Mouse (Mus musculus) urinary bladder, postnatal 36 days (tissue): ENCODE measurements around the gene Ghsr.

Source experiments
- DNase-seq, 2 experiments: peaks; one replicate each; pipeline ENCODE4 v3.0.0; 2022; ENCODE audit warnings: low spot score in 2 of 2, mixed read lengths in 1 of 2

The Ghsr gene

DNA sequence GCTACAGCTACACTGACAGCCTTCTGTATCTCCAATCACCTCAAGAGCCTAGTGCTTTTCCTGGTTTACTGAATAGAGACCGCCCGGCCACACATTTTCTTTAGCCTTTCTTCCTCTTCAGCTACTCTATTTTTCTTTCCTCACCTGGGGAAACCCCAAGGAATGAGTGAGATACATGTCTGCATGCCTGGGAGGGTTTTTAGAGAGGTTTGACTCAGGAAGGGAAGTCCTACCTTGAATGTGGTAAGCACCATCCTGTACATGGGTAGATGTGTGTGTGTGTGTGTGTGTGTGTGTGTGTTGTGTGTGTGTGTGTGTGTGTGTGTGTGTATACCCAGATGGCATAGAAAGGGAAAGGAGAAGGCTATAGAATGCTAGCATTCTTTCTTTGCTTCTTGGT, 40.1 kb downstream of the Ghsr start:
- DNase-seq: no peak

GRCm38 (mm10) chr3:27413566-27413965, 42.4 kb downstream of the Ghsr start:
- DNase-seq: no peak

- DNase-seq: no peak
These were observed 45.6 kb downstream of the Ghsr start for GRCm38 (mm10) chr3:27416786-27417185.

- DNase-seq: no peak
These were observed 47.5 kb downstream of the Ghsr start for GRCm38 (mm10) chr3:27418602-27419001.

GRCm38 (mm10) chr3:27421980-27422379, 50.8 kb downstream of the Ghsr start:
- no peak for DNase-seq

- no peak for DNase-seq
These were observed 51.4 kb downstream of the Ghsr start for GRCm38 (mm10) chr3:27422521-27422920.

DNA sequence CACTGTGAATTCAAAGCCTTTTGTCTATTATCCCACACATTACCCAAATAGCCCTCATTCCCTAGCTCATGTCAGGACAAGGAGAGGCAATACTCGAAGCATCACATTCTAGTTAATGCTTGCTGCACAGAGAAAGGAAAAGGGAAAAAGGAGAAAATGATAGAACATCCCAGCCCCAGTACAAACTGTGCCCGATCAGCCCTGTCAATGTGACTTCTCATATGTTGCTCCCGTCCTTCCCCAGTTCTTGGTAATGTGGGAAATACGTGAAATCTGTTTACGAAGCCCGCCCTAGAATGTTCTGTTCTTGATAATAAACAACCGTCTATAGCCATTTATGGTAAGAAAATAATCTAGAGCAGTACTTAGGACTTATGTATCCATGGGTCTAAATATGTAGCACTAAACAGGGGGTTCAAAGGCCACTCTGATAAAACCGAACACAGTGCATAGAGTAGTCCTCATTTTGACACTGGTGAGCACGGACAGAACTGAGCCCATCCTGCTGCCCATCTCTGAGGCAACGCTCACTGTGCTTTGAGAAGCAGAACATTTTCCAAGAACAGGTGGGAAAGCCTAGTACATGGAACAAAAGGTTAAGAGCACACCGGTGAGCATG, 53.0 kb downstream of the Ghsr start:
- DNase-seq: no peak

DNA sequence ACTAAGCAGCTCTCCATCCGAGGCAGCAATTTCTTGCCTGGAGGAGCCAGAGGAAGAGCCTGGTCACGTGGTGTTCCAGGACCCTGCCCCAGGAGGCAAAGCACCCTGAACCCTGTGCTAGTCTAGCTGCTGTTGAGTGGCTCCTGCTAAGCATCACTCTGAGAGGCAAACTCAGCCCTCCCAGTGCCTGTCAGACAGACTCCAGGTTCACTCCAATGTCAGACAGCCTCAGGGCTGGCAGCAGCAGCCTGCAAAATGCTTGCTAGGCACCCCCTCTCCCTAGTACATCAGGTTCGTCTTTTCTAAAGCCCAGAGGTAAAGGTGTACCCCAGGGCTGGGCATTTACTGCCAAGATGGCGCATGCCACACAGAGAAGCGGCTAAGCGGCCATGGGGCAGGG, 56.3 kb downstream of the Ghsr start:
- no peak for DNase-seq
